Mouse (Mus musculus): ENCODE results near the gene Rbm8a.

DNA sequence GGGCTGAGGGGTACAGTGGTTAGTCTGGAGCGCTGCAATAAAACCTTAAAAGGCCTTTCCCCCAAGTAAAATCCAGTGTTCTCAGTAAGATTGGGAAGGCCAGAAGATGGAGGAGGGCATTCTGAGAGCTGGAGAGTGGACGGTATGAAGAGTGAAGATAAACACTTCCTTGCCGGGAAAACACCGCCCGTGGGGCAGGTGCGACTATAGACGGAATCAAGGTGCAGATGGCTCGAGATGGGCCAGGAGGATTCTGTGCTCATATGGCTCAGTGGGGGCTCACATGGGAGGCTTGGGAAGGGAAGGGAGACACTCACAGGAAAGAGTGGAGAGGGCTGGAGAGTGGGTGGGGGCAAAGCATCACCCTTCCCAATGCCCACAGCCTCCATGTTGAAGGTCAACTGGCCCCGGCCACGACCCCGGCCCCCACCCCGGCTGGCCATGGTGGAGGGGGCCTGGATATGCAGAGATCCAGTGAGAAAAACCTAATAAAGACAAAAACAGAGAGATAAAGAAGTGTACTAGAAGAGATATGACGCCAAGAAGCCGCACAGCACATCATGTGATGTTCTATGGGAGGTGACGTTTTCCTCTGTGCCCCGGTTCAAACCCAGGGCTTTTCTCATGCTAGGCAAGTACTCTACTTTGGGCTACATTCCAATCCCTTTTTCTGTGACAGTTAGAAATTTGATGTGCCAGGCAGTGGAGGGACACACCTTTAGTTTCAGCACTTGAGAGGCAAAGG, 47.8 kb upstream of the Rbm8a start:
- no peak for TF ChIP-seq POLR2A (IDR thresholded peaks at IDR 0.05; ENCODE audit: control insufficient read depth, extremely low read depth, insufficient read depth, low read length, poor library complexity)
- TF ChIP-seq CTCF (IDR thresholded peaks at IDR 0.05; ENCODE audit: borderline replicate concordance, control insufficient read depth, extremely low read depth, insufficient read depth, low read length, poor library complexity), result no peak
